Mouse (Mus musculus) limb, embryonic 12.5 days (tissue): ENCODE results near the gene Plek2. TPM values are rescaled to one million over a fixed set of nuclear protein-coding genes. Genes with fewer than 3 reads are reported as not detected.
A peak's percentile ranks its signal among the peaks of the same experiment; 100 is the strongest.

ENCODE experiments used
- ATAC-seq: fragments of 200-750 bp; cut with Nextera tagmentation; 2 replicates; pipeline ENCODE4 v1.8.0; 2017; ENCODE audit warnings: low read depth, moderate TSS enrichment; ENCODE audit not compliant: insufficient number of reproducible peaks, insufficient read depth, low FRiP score, low TSS enrichment
- H3K27ac ChIP-seq: fragments of 300-500 bp; sonication (generic); 2 replicates; pipeline ENCODE4 v1.5.1; 2016; ENCODE audit warnings: mild to moderate bottlenecking, moderate library complexity
- H3K27me3 ChIP-seq: fragments of 300-500 bp; sonication (generic); 2 replicates; pipeline ENCODE4 v1.6.1; 2016; ENCODE audit warnings: mild to moderate bottlenecking, moderate library complexity
- H3K36me3 ChIP-seq: fragments of 300-500 bp; sonication (generic); 2 replicates; pipeline ENCODE4 v1.6.1; 2016; ENCODE audit warnings: mild to moderate bottlenecking, moderate library complexity
- H3K4me1 ChIP-seq: fragments of 300-500 bp; sonication (generic); replicated peaks from 2 replicates; pipeline ENCODE4 v1.6.1; 2016
- H3K4me2 ChIP-seq: fragments of 300-500 bp; sonication (generic); 2 replicates; pipeline ENCODE4 v1.6.1; 2016; ENCODE audit warnings: mild to moderate bottlenecking, moderate library complexity
- H3K4me3 ChIP-seq: fragments of 300-500 bp; sonication (generic); replicated peaks from 2 replicates; pipeline ENCODE4 v1.5.1; 2016; ENCODE audit warnings: mild to moderate bottlenecking
- H3K9ac ChIP-seq: fragments of 300-500 bp; sonication (generic); replicated peaks from 2 replicates; pipeline ENCODE4 v1.6.1; 2016; ENCODE audit warnings: mild to moderate bottlenecking, moderate library complexity
- H3K9me3 ChIP-seq: fragments of 300-500 bp; sonication (generic); 2 replicates; pipeline ENCODE4 v1.6.1; 2016; ENCODE audit warnings: mild to moderate bottlenecking, moderate library complexity
- WGBS: fragments of 180-500 bp; shearing (Covaris S2); methylation state at CpG from one replicate; pipeline ENCODE4 v1.1.7; 2016; 5-methylcytosine and 5-hydroxymethylcytosine counted together
- polyA plus RNA-seq: library from polyadenylated mRNA; unstranded; fragments of >200 nt; fragmentation: Nextera tagmentation; extraction: Ambion mirVana; gene quantifications from 2 replicates; pipeline ENCODE4 v1.2.1, GENCODE M21; 2016

Plek2 gene
- 3.7 and 4.5 TPM in 2 replicates for polyA plus RNA-seq

GRCm38 (mm10) chr12:78906707-78907162 lies at the start of gene Plek2:
Gene Plek2, minus strand, starts transcription at chr12:78906964.
- ATAC-seq, result 0 out of 2 replicates have a peak, but pooled peaks have one; percentile 18
- Histone ChIP-seq H3K9ac (peak within 1 kb of the TSS; percentile 55), H3K4me2 (peak within 1 kb of the TSS; percentile 92), H3K36me3 (no peaks in the 10 kb centered on the region), H3K27ac (no peak within 1 kb of the TSS), H3K27me3 (peaks cover 66% of the 10 kb centered on the region), H3K4me3 (peak within 1 kb of the TSS; percentile 46), H3K4me1 (peaks cover 17% of the 10 kb centered on the region), H3K9me3 (no peaks in the 10 kb centered on the region)
- WGBS, result 1% methylated on average over 38 of the region's 38 CpGs

DNA sequence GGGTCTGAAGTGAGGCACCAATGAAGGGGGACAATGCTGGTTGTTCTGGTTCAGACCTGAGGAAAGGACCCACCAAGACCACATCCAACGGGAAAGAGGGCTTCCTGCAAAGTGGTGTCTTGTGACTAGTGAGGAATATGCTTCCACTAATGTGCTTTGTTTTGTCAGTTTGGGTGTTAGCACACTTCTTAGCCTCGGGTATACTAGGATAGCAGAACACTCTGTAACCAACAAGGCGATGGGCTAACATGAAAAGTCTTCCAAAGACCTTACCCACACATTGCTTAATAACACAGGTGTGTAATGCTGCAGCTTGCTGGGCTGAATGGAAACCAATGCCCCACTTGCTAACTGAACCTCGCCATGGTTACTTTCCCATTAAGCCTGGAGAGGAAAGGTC lies 49.6 kb upstream of the Plek2 start:
- no peak for ATAC-seq
- Histone ChIP-seq H3K4me2 (no peak overlapping the region), H3K9ac (no peak overlapping the region), H3K27me3 (no peaks in the 10 kb centered on the region), H3K27ac (no peak overlapping the region), H3K9me3 (peaks cover 16% of the 10 kb centered on the region), H3K4me1 (no peaks in the 10 kb centered on the region), H3K36me3 (no peaks in the 10 kb centered on the region), H3K4me3 (no peak overlapping the region)
- WGBS, result 78% methylated on average over 4 of the region's 4 CpGs

DNA sequence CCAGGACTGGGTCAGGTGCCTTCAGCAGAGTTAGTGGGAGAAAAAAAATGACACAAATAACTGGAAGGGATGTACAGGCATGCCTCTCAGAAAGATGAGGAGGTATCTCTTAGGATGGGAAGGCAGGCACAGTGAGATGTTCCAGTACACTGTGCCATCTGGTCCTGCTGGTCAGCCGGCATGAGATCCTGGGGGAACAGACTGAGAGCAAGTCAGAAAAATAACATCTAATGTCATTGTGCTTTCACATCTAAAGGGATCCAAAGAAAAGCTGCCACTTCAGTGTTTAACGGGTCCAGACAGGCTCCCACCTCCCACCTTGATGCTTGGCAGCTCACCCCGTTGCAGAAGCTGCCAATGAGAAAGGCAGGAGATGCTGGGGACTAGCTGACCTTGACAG lies 45.7 kb upstream of the Plek2 start:
- Histone ChIP-seq H3K27ac (no peak overlapping the region), H3K27me3 (no peaks in the 10 kb centered on the region), H3K4me3 (no peak overlapping the region), H3K9ac (no peak overlapping the region), H3K4me2 (no peak overlapping the region), H3K36me3 (no peaks in the 10 kb centered on the region), H3K9me3 (peaks cover 13% of the 10 kb centered on the region), H3K4me1 (no peaks in the 10 kb centered on the region)
- 65% methylated on average over 3 of the region's 3 CpGs for WGBS
- ATAC-seq, result no peak

GRCm38 (mm10) chr12:78952053-78952452 lies 45.3 kb upstream of the Plek2 start:
- H3K9me3 ChIP-seq, result peaks cover 8% of the 10 kb centered on the region
- H3K4me1 ChIP-seq, result no peaks in the 10 kb centered on the region
- no peak overlapping the region for H3K4me3 ChIP-seq
- H3K27ac ChIP-seq, result no peak overlapping the region
- 71% methylated on average over 11 of the region's 11 CpGs for WGBS
- no peak overlapping the region for H3K4me2 ChIP-seq
- H3K36me3 ChIP-seq, result no peaks in the 10 kb centered on the region
- H3K9ac ChIP-seq, result no peak overlapping the region
- no peaks in the 10 kb centered on the region for H3K27me3 ChIP-seq
- no peak for ATAC-seq

- no peaks in the 10 kb centered on the region for H3K4me1 ChIP-seq
- no peak overlapping the region for H3K4me2 ChIP-seq
- H3K9ac ChIP-seq, result no peak overlapping the region
- WGBS, result 58% methylated on average over 5 of the region's 5 CpGs
- H3K36me3 ChIP-seq, result no peaks in the 10 kb centered on the region
- no peaks in the 10 kb centered on the region for H3K27me3 ChIP-seq
- no peak for ATAC-seq
- H3K27ac ChIP-seq, result no peak overlapping the region
- H3K4me3 ChIP-seq, result no peak overlapping the region
- H3K9me3 ChIP-seq, result no peaks in the 10 kb centered on the region
Measured at GRCm38 (mm10) chr12:78947661-78948060, 40.9 kb upstream of the Plek2 start.

GRCm38 (mm10) chr12:78947161-78947560 lies 40.4 kb upstream of the Plek2 start:
- Histone ChIP-seq H3K4me2 (no peak overlapping the region), H3K36me3 (no peaks in the 10 kb centered on the region), H3K9me3 (no peaks in the 10 kb centered on the region), H3K9ac (no peak overlapping the region), H3K27me3 (no peaks in the 10 kb centered on the region), H3K27ac (no peak overlapping the region), H3K4me1 (no peaks in the 10 kb centered on the region), H3K4me3 (no peak overlapping the region)
- no peak for ATAC-seq
- WGBS, result 88% methylated on average over 6 of the region's 6 CpGs

- Histone ChIP-seq H3K36me3 (no peaks in the 10 kb centered on the region), H3K9me3 (no peaks in the 10 kb centered on the region), H3K4me1 (no peaks in the 10 kb centered on the region), H3K4me2 (no peak overlapping the region), H3K4me3 (no peak overlapping the region), H3K27ac (no peak overlapping the region), H3K9ac (no peak overlapping the region), H3K27me3 (no peaks in the 10 kb centered on the region)
- WGBS, result 87% methylated on average over 6 of the region's 6 CpGs
- ATAC-seq, result no peak
Measured at GRCm38 (mm10) chr12:78942931-78943330, 36.2 kb upstream of the Plek2 start.

DNA sequence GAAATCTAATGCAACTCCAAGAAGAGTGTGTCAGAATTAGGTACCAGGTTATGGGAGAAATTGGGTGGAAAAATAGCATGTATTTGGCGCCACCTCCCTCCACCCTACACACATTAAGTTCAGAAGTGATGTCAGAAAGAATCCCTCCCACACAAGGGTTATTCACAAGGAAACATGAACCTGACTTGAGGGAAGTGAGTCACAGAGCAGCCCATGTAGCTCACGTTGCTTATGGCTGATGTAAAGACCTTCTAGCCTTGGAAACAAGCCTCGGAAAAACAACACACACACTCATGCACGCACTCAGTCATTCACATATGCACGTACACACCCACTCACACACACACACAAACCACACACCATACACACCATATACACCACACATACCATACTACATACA lies 33.3 kb upstream of the Plek2 start:
- no peaks in the 10 kb centered on the region for H3K36me3 ChIP-seq
- no peak overlapping the region for H3K27ac ChIP-seq
- no peak overlapping the region for H3K4me3 ChIP-seq
- no peaks in the 10 kb centered on the region for H3K27me3 ChIP-seq
- ATAC-seq, result no peak
- H3K4me2 ChIP-seq, result no peak overlapping the region
- no peaks in the 10 kb centered on the region for H3K4me1 ChIP-seq
- H3K9ac ChIP-seq, result no peak overlapping the region
- H3K9me3 ChIP-seq, result no peaks in the 10 kb centered on the region
- 86% methylated on average over 5 of the region's 5 CpGs for WGBS

- no peak overlapping the region for H3K9ac ChIP-seq
- no peaks in the 10 kb centered on the region for H3K4me1 ChIP-seq
- 57% methylated on average over 7 of the region's 7 CpGs for WGBS
- ATAC-seq, result no peak
- no peak overlapping the region for H3K27ac ChIP-seq
- no peaks in the 10 kb centered on the region for H3K27me3 ChIP-seq
- H3K4me2 ChIP-seq, result no peak overlapping the region
- H3K4me3 ChIP-seq, result no peak overlapping the region
- no peaks in the 10 kb centered on the region for H3K9me3 ChIP-seq
- H3K36me3 ChIP-seq, result no peaks in the 10 kb centered on the region
Measured at GRCm38 (mm10) chr12:78939393-78940037, 32.8 kb upstream of the Plek2 start.

- no peaks in the 10 kb centered on the region for H3K4me1 ChIP-seq
- H3K27ac ChIP-seq, result no peak overlapping the region
- no peak overlapping the region for H3K9ac ChIP-seq
- no peaks in the 10 kb centered on the region for H3K9me3 ChIP-seq
- WGBS, result 44% methylated on average over 4 of the region's 4 CpGs
- H3K4me3 ChIP-seq, result no peak overlapping the region
- ATAC-seq, result no peak
- no peak overlapping the region for H3K4me2 ChIP-seq
- no peaks in the 10 kb centered on the region for H3K36me3 ChIP-seq
- no peaks in the 10 kb centered on the region for H3K27me3 ChIP-seq
Measured at GRCm38 (mm10) chr12:78936494-78936893, 29.7 kb upstream of the Plek2 start.

DNA sequence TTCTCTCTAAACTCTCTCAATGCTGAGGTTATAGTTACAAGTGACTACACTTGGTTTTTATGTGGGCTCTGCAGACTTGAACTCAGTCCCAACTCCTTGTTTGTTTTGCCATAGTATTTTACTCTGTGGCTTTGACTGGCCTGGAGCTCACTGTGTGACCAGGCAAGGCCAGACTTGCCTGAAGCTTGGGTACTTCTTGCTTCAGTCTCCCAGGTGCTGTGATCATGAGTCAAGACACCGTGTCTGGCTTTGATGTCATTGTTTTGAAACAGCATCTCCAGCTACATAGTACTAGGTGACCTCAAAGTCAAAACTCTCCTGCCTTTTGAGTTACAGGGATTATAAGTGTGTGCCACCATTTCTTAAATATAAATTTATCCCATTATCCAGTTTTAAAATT lies 23.1 kb upstream of the Plek2 start:
- Histone ChIP-seq H3K9me3 (no peaks in the 10 kb centered on the region), H3K27ac (no peak overlapping the region), H3K4me2 (no peak overlapping the region), H3K4me1 (no peaks in the 10 kb centered on the region), H3K27me3 (no peaks in the 10 kb centered on the region), H3K9ac (no peak overlapping the region), H3K36me3 (no peaks in the 10 kb centered on the region), H3K4me3 (no peak overlapping the region)
- WGBS, result 74% methylated on average over 1 of the region's 1 CpGs
- ATAC-seq, result no peak

DNA sequence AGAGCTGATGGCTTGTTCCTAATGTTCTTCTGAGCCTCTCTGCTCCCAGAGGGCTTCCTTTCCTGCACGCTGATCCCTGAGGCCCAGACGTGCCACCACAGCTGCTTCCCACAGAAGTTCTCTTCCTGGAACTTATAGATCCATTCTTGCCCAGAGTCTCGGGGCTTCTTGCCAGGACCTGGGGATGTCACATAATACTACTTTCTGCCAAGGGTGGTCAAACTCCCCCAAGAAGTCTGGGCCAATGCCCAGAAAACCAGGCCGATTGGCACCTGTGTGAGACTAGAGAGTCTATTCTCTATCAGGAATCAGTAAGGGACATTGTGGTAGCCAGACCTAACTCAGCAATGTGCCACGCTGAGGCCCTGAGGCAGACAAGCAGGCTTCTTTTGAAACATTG lies 20.5 kb upstream of the Plek2 start:
- H3K9me3 ChIP-seq, result no peaks in the 10 kb centered on the region
- 78% methylated on average over 5 of the region's 5 CpGs for WGBS
- H3K27ac ChIP-seq, result no peak overlapping the region
- H3K36me3 ChIP-seq, result no peaks in the 10 kb centered on the region
- H3K4me3 ChIP-seq, result no peak overlapping the region
- no peaks in the 10 kb centered on the region for H3K27me3 ChIP-seq
- no peak overlapping the region for H3K9ac ChIP-seq
- H3K4me1 ChIP-seq, result no peaks in the 10 kb centered on the region
- H3K4me2 ChIP-seq, result no peak overlapping the region
- ATAC-seq, result no peak
